Mouse (Mus musculus) intestine, postnatal 0 days (tissue): ENCODE data around the gene Spin2g. TPM values are rescaled to one million over a fixed set of nuclear protein-coding genes. Genes with fewer than 3 reads are reported as not detected.
"Not testable (repeated sequence)": the region's sequence is repeated elsewhere in the genome, so short reads cannot be mapped to it uniquely, and the experiment has no call there.

Experiments
- ATAC-seq: fragments of 200-750 bp; cut with Nextera tagmentation; 2 replicates; pipeline ENCODE4 v1.8.0; 2017; ENCODE audit warnings: mild to moderate bottlenecking, moderate TSS enrichment, moderate library complexity
- H3K27ac ChIP-seq: fragments of 300-500 bp; sonication (generic); 2 replicates; pipeline ENCODE4 v1.5.1; 2014; ENCODE audit warnings: mild to moderate bottlenecking, low read depth, low read length, moderate library complexity
- H3K27me3 ChIP-seq: fragments of 300-500 bp; sonication (generic); replicated peaks from 2 replicates; pipeline ENCODE4 v1.6.1; 2014; ENCODE audit warnings: low read length, mixed read lengths; ENCODE audit not compliant: control insufficient read depth, insufficient read depth
- H3K36me3 ChIP-seq: fragments of 300-500 bp; sonication (generic); 2 replicates; pipeline ENCODE4 v1.6.1; 2014; ENCODE audit warnings: mild to moderate bottlenecking, moderate library complexity; ENCODE audit not compliant: control insufficient read depth, insufficient read depth
- H3K4me1 ChIP-seq: fragments of 300-500 bp; sonication (generic); replicated peaks from 2 replicates; pipeline ENCODE4 v1.6.1; 2014; ENCODE audit warnings: antibody characterized with exemption, low read length, mixed read lengths; ENCODE audit not compliant: control insufficient read depth, insufficient read depth
- H3K4me2 ChIP-seq: fragments of 300-500 bp; sonication (generic); replicated peaks from 2 replicates; pipeline ENCODE4 v1.6.1; 2014; ENCODE audit warnings: low read depth, mild to moderate bottlenecking, moderate library complexity
- H3K4me3 ChIP-seq: fragments of 300-500 bp; sonication (generic); 2 replicates; pipeline ENCODE4 v1.5.1; 2014; ENCODE audit warnings: low read depth, low read length
- H3K9ac ChIP-seq: fragments of 300-500 bp; sonication (generic); 2 replicates; pipeline ENCODE4 v1.6.1; 2014; ENCODE audit warnings: mild to moderate bottlenecking, low read depth, low read length
- H3K9me3 ChIP-seq: fragments of 300-500 bp; sonication (generic); 2 replicates; pipeline ENCODE4 v1.6.1; 2016; ENCODE audit warnings: mixed run types; ENCODE audit not compliant: control insufficient read depth
- WGBS: fragments of 180-500 bp; shearing (Covaris S2); extraction: QIAGEN DNeasy Blood & Tissue Kit; methylation state at CpG from one replicate; pipeline ENCODE4 v1.1.7; 2014; 5-methylcytosine and 5-hydroxymethylcytosine counted together
- polyA plus RNA-seq: library from polyadenylated mRNA; unstranded; fragments of >200 nt; fragmentation: Nextera tagmentation; extraction: Ambion mirVana; gene quantifications from 2 replicates; pipeline ENCODE4 v1.2.1, GENCODE M21; 2015

The Spin2g gene
- polyA plus RNA-seq = not detected in 2 replicates

DNA sequence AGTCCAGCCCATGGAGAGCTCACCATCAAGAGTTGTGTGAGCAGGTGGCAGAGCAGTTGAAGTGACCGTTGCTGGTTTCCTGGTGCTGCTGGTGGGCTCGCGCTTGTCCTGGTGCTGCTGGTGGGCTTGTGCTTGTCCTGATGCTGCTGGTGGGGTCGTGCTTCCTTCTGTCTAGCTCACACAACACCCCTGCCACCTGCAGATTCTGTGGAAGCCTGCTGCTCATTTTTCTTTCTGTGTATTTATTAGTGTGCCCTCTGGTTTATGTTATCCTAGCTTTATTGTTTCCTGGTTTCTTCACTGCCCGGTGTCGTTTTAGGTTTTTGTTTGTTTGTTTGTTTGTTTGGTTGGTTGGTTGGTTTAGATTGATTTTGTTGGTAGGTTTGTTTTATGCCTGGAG is at the start of gene Spin2g:
TSS of gene Spin2g (minus strand) at position 101 of the 400 bp plus-strand sequence.
- not testable (repeated sequence) for ATAC-seq, H3K27me3 ChIP-seq, H3K36me3 ChIP-seq, H3K4me3 ChIP-seq, H3K9ac ChIP-seq, H3K4me1 ChIP-seq, H3K27ac ChIP-seq, H3K9me3 ChIP-seq, H3K4me2 ChIP-seq
- 82% methylated on average over 6 of the region's 6 CpGs for WGBS

Other genes starting within 250 kb of the Spin2g start
- not detected in 2 replicates for gene Btbd35f9, start 77.2 kb downstream of the Spin2g start, polyA plus RNA-seq
- not detected in 2 replicates for gene Btbd35f8, start 211.8 kb upstream of the Spin2g start, polyA plus RNA-seq